Mouse (Mus musculus): Measurements from ENCODE around the gene Klk5. TPM values are rescaled to one million over a fixed set of nuclear protein-coding genes. Genes with fewer than 3 reads are reported as not detected.

Klk5 gene
- polyA plus RNA-seq, 1 experiment from 2014 or later, result 0.12 TPM

GRCm38 (mm10) chr7:43843801-43844200, 2.0 kb downstream of the Klk5 start:
- Histone ChIP-seq H3K4me1 (replicated peaks) (no peaks in the 10 kb centered on the region), H3K27ac (no peak overlapping the region), H3K36me3 (no peaks in the 10 kb centered on the region), H3K9me3 (no peaks in the 10 kb centered on the region), H3K27me3 (ENCODE audit: insufficient read depth, poor library complexity, severe bottlenecking) (no peaks in the 10 kb centered on the region), H3K4me3 (no peak overlapping the region)
- DNase-seq (ENCODE audit: low spot score), result no peak
- WGBS, result 94% methylated on average over 4 of the region's 4 CpGs

GRCm38 (mm10) chr7:43851616-43852015, 9.8 kb downstream of the Klk5 start:
- no peak for DNase-seq (ENCODE audit: low spot score)
- WGBS, result 88% methylated on average over 6 of the region's 6 CpGs
- no peaks in the 10 kb centered on the region for H3K4me1 ChIP-seq (replicated peaks)
- peaks cover 4% of the 10 kb centered on the region; the same call in 1 of the 2 replicates for H3K9me3 ChIP-seq
- H3K27ac ChIP-seq, result no peak overlapping the region
- H3K4me3 ChIP-seq, result no peak overlapping the region
- H3K27me3 ChIP-seq (ENCODE audit: insufficient read depth, poor library complexity, severe bottlenecking), result no peaks in the 10 kb centered on the region
- H3K36me3 ChIP-seq, result no peaks in the 10 kb centered on the region

- Histone ChIP-seq H3K4me1 (replicated peaks) (no peaks in the 10 kb centered on the region), H3K9me3 (peaks cover 4% of the 10 kb centered on the region; the same call in 1 of the 2 replicates), H3K27ac (no peak overlapping the region), H3K4me3 (no peak overlapping the region), H3K36me3 (no peaks in the 10 kb centered on the region), H3K27me3 (ENCODE audit: insufficient read depth, poor library complexity, severe bottlenecking) (no peaks in the 10 kb centered on the region)
- no peak for DNase-seq (ENCODE audit: low spot score)
- WGBS, result 89% methylated on average over 9 of the region's 9 CpGs
Observed at GRCm38 (mm10) chr7:43854642-43855380, 13.0 kb downstream of the Klk5 start.

- Histone ChIP-seq H3K27me3 (ENCODE audit: insufficient read depth, poor library complexity, severe bottlenecking) (no peaks in the 10 kb centered on the region), H3K27ac (no peak overlapping the region), H3K9me3 (peaks cover 4% of the 10 kb centered on the region; the same call in 1 of the 2 replicates), H3K4me3 (no peak overlapping the region), H3K36me3 (no peaks in the 10 kb centered on the region), H3K4me1 (replicated peaks) (peaks cover 4% of the 10 kb centered on the region; the same call in 1 of the 2 replicates)
- 77% methylated on average over 3 of the region's 3 CpGs for WGBS
- no peak for DNase-seq (ENCODE audit: low spot score)
Observed at GRCm38 (mm10) chr7:43855709-43856108, 13.9 kb downstream of the Klk5 start.

GRCm38 (mm10) chr7:43856307-43856706, 14.5 kb downstream of the Klk5 start:
- Histone ChIP-seq H3K9me3 (peaks cover 4% of the 10 kb centered on the region; the same call in 1 of the 2 replicates), H3K27me3 (ENCODE audit: insufficient read depth, poor library complexity, severe bottlenecking) (no peaks in the 10 kb centered on the region), H3K27ac (no peak overlapping the region), H3K36me3 (no peaks in the 10 kb centered on the region), H3K4me1 (replicated peaks) (peaks cover 4% of the 10 kb centered on the region; the same call in 1 of the 2 replicates), H3K4me3 (no peak overlapping the region)
- no peak for DNase-seq (ENCODE audit: low spot score)
- 84% methylated on average over 7 of the region's 7 CpGs for WGBS

- H3K36me3 ChIP-seq, result no peaks in the 10 kb centered on the region
- no peaks in the 10 kb centered on the region for H3K9me3 ChIP-seq
- H3K27ac ChIP-seq, result no peak overlapping the region
- WGBS, result 90% methylated on average over 12 of the region's 12 CpGs
- peaks cover 4% of the 10 kb centered on the region; the same call in 1 of the 2 replicates for H3K4me1 ChIP-seq (replicated peaks)
- no peak overlapping the region for H3K4me3 ChIP-seq
- H3K27me3 ChIP-seq (ENCODE audit: insufficient read depth, poor library complexity, severe bottlenecking), result no peaks in the 10 kb centered on the region
- DNase-seq (ENCODE audit: low spot score), result no peak
Observed at GRCm38 (mm10) chr7:43857501-43857900, 15.7 kb downstream of the Klk5 start.

- Histone ChIP-seq H3K27me3 (ENCODE audit: insufficient read depth, poor library complexity, severe bottlenecking) (no peaks in the 10 kb centered on the region), H3K9me3 (no peaks in the 10 kb centered on the region), H3K4me3 (no peak overlapping the region), H3K27ac (no peak overlapping the region), H3K4me1 (replicated peaks) (peaks cover 4% of the 10 kb centered on the region; the same call in 1 of the 2 replicates), H3K36me3 (no peaks in the 10 kb centered on the region)
- no peak for DNase-seq (ENCODE audit: low spot score)
- WGBS, result 65% methylated on average over 8 of the region's 8 CpGs
Observed at GRCm38 (mm10) chr7:43860411-43860810, 18.6 kb downstream of the Klk5 start.

- H3K4me1 ChIP-seq (replicated peaks), result no peaks in the 10 kb centered on the region
- peak; percentile 84 for DNase-seq (ENCODE audit: low spot score)
- H3K9me3 ChIP-seq, result no peaks in the 10 kb centered on the region
- WGBS, result 5% methylated on average over 10 of the region's 10 CpGs
- H3K36me3 ChIP-seq, result no peaks in the 10 kb centered on the region
- no peak overlapping the region for H3K4me3 ChIP-seq
- H3K27ac ChIP-seq, result no peak overlapping the region
- no peaks in the 10 kb centered on the region for H3K27me3 ChIP-seq (ENCODE audit: insufficient read depth, poor library complexity, severe bottlenecking)
Observed at GRCm38 (mm10) chr7:43873237-43873636, 31.5 kb downstream of the Klk5 start.

GRCm38 (mm10) chr7:43873674-43874073, 31.9 kb downstream of the Klk5 start:
- no peak overlapping the region for H3K4me3 ChIP-seq
- DNase-seq (ENCODE audit: low spot score), result no peak
- H3K27me3 ChIP-seq (ENCODE audit: insufficient read depth, poor library complexity, severe bottlenecking), result no peaks in the 10 kb centered on the region
- H3K27ac ChIP-seq, result no peak overlapping the region
- no peaks in the 10 kb centered on the region for H3K9me3 ChIP-seq
- 72% methylated on average over 3 of the region's 3 CpGs for WGBS
- H3K36me3 ChIP-seq, result no peaks in the 10 kb centered on the region
- H3K4me1 ChIP-seq (replicated peaks), result no peaks in the 10 kb centered on the region

- no peak overlapping the region for H3K4me3 ChIP-seq
- WGBS, result 83% methylated on average over 6 of the region's 6 CpGs
- H3K27me3 ChIP-seq (ENCODE audit: insufficient read depth, poor library complexity, severe bottlenecking), result no peaks in the 10 kb centered on the region
- no peaks in the 10 kb centered on the region for H3K36me3 ChIP-seq
- no peak overlapping the region for H3K27ac ChIP-seq
- no peaks in the 10 kb centered on the region for H3K9me3 ChIP-seq
- no peaks in the 10 kb centered on the region for H3K4me1 ChIP-seq (replicated peaks)
- DNase-seq (ENCODE audit: low spot score), result no peak
Observed at GRCm38 (mm10) chr7:43874868-43875375, 33.2 kb downstream of the Klk5 start.

GRCm38 (mm10) chr7:43876444-43876843, 34.7 kb downstream of the Klk5 start:
- Histone ChIP-seq H3K4me1 (replicated peaks) (peaks cover 5% of the 10 kb centered on the region; the same call in 1 of the 2 replicates), H3K27ac (no peak overlapping the region), H3K36me3 (no peaks in the 10 kb centered on the region), H3K4me3 (no peak overlapping the region), H3K9me3 (no peaks in the 10 kb centered on the region), H3K27me3 (ENCODE audit: insufficient read depth, poor library complexity, severe bottlenecking) (peaks cover 7% of the 10 kb centered on the region; the same call in 1 of the 2 replicates)
- WGBS, result 77% methylated on average over 4 of the region's 4 CpGs
- DNase-seq (ENCODE audit: low spot score), result no peak

- peaks cover 18% of the 10 kb centered on the region for H3K27me3 ChIP-seq (ENCODE audit: insufficient read depth, poor library complexity, severe bottlenecking)
- H3K4me1 ChIP-seq (replicated peaks), result peaks cover 18% of the 10 kb centered on the region
- H3K4me3 ChIP-seq, result no peak overlapping the region
- no peak overlapping the region for H3K27ac ChIP-seq
- no peaks in the 10 kb centered on the region for H3K36me3 ChIP-seq
- DNase-seq (ENCODE audit: low spot score), result no peak
- WGBS, result 48% methylated on average over 1 of the region's 1 CpGs
- no peaks in the 10 kb centered on the region for H3K9me3 ChIP-seq
Observed at GRCm38 (mm10) chr7:43878281-43878680, 36.5 kb downstream of the Klk5 start.

- DNase-seq (ENCODE audit: low spot score), result no peak
- Histone ChIP-seq H3K4me1 (replicated peaks) (peaks cover 22% of the 10 kb centered on the region), H3K9me3 (no peaks in the 10 kb centered on the region), H3K4me3 (no peak within 1 kb of the TSS), H3K27ac (no peak within 1 kb of the TSS), H3K36me3 (no peaks in the 10 kb centered on the region), H3K27me3 (ENCODE audit: insufficient read depth, poor library complexity, severe bottlenecking) (peaks cover 18% of the 10 kb centered on the region)
- WGBS, result 6% methylated on average over 3 of the region's 3 CpGs
Observed at GRCm38 (mm10) chr7:43880912-43881311, 39.1 kb downstream of the Klk5 start, which contains the start of gene Klk4. Gene Klk4, plus strand, starts transcription at chr7:43881160.

Measured in hindbrain, embryonic 10.5 days (tissue).